Mouse (Mus musculus): ENCODE data around the gene Hnrnpl.
A peak's percentile ranks its signal among the peaks of the same experiment; 100 is the strongest.

Hnrnpl gene

GRCm38 (mm10) chr7:28808221-28808941 lies at the start of gene Hnrnpl:
Hnrnpl (plus strand) TSS chr7:28808541.
- DNase-seq = peak; percentile 34 to 88

GRCm38 (mm10) chr7:28758623-28759022 lies 49.7 kb upstream of the Hnrnpl start:
- no peak for DNase-seq

- DNase-seq = no peak
Observed at GRCm38 (mm10) chr7:28761907-28762306, 46.4 kb upstream of the Hnrnpl start.

- no peak for DNase-seq
Observed at GRCm38 (mm10) chr7:28765211-28765610, 43.1 kb upstream of the Hnrnpl start.

- peak; percentile 95 to 97 for DNase-seq
Observed at GRCm38 (mm10) chr7:28766173-28766879, 42.0 kb upstream of the Hnrnpl start, which contains the start of gene Sirt2. Sirt2 (plus strand) TSS chr7:28766735.

GRCm38 (mm10) chr7:28766910-28767309 lies 41.4 kb upstream of the Hnrnpl start:
- DNase-seq = no peak

GRCm38 (mm10) chr7:28767462-28767965 lies 40.8 kb upstream of the Hnrnpl start, which contains the start of gene Nfkbib:
Nfkbib (minus strand) TSS chr7:28767512.
- no peak for DNase-seq

GRCm38 (mm10) chr7:28769414-28769958 lies 38.9 kb upstream of the Hnrnpl start:
- no peak for DNase-seq

- DNase-seq = no peak
Observed at GRCm38 (mm10) chr7:28770309-28770708, 38.0 kb upstream of the Hnrnpl start.

GRCm38 (mm10) chr7:28771867-28772266 lies 36.5 kb upstream of the Hnrnpl start:
- peak; percentile 46 to 48 for DNase-seq

GRCm38 (mm10) chr7:28773163-28773562 lies 35.2 kb upstream of the Hnrnpl start:
- no peak for DNase-seq

GRCm38 (mm10) chr7:28774164-28774563 lies 34.2 kb upstream of the Hnrnpl start:
- DNase-seq = no peak

GRCm38 (mm10) chr7:28775129-28775528 lies 33.2 kb upstream of the Hnrnpl start:
- no peak for DNase-seq

GRCm38 (mm10) chr7:28778825-28779224 lies 29.5 kb upstream of the Hnrnpl start:
- no peak for DNase-seq

GRCm38 (mm10) chr7:28780067-28780658 lies 28.2 kb upstream of the Hnrnpl start:
- peak; percentile 93 to 94 for DNase-seq

GRCm38 (mm10) chr7:28780857-28781256 lies 27.5 kb upstream of the Hnrnpl start:
- no peak for DNase-seq

- no peak for DNase-seq
Observed at GRCm38 (mm10) chr7:28781261-28781663, 27.1 kb upstream of the Hnrnpl start.

GRCm38 (mm10) chr7:28785161-28785560 lies 23.2 kb upstream of the Hnrnpl start:
- DNase-seq = no peak

GRCm38 (mm10) chr7:28787884-28788283 lies 20.5 kb upstream of the Hnrnpl start:
- DNase-seq = no peak

GRCm38 (mm10) chr7:28788307-28789195 lies 19.8 kb upstream of the Hnrnpl start, which contains the start of gene Rinl:
Rinl (plus strand) TSS chr7:28788969.
- no peak for DNase-seq

- no peak for DNase-seq
Observed at GRCm38 (mm10) chr7:28789235-28789634, 19.1 kb upstream of the Hnrnpl start.

Data from kidney, postnatal 4 days (tissue).